Mouse (Mus musculus) left cerebral cortex, adult 18-20 months (tissue): Measurements from ENCODE around the gene Apoa2. TPM values are rescaled to one million over a fixed set of nuclear protein-coding genes. Genes with fewer than 3 reads are reported as not detected.

Experiments
- DNase-seq, 2 experiments: peaks; one replicate each; pipeline ENCODE4 v3.0.0; 2021 to 2022; ENCODE audit warnings: low spot score in 2 of 2, mixed read lengths in 1 of 2
- total RNA-seq, 2 experiments: library from RNA; stranded (reverse); gene quantifications; 2 replicates each; pipeline ENCODE4 v1.2.3; 2021

The Apoa2 gene
- total RNA-seq, 2 experiments from 2014 or later, result 1.8 to 3.1 TPM

- DNase-seq, result no peak
Observed at GRCm38 (mm10) chr1:171257781-171258180, 32.9 kb downstream of the Apoa2 start.

- DNase-seq, result no peak
Observed at GRCm38 (mm10) chr1:171258921-171259320, 34.1 kb downstream of the Apoa2 start.

DNA sequence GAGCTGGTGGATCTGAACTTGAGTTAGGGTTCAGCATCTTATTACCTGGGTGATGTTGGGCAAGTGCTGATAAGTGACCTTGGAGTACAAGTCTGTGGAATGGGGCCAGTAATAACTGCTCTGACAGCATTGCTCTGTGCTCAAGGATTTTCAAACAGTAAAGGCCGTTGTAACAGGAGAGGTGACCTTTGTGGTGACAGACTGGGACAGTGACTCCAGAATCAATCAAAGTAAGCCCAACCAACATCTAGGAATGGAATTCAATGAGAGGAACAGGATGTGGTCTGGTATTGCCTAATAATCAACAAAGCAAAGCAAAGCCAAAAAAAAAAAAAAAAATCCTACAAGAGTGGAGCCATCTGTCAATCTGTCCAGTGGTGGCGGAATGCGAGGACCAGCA lies 35.5 kb downstream of the Apoa2 start:
- no peak for DNase-seq

DNA sequence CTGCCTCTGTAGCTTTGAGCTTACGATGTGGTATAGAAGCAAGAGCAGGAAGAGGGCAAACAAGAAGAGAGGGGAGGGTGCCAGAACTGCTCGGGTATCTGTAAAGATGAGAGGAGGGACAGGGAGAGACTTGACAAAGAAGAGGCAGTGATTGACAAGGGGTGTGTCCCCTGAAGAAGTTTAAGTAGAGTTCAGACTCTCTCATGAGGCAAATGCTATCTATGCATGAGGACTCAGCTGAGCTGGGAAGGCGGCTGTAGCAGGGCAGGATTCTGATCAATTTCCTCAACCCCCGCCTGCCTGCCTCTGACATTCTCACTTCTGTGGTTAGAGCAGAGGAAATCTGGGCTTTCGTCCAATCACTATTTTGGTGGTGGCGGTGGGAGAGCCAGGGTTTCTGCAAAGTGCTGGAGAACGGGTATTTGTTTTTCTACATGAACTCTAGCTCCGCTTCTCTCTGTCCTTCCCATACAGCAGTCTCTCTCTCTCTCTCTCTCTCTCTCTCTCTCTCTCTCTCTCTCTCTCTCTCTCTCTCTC lies 37.8 kb downstream of the Apoa2 start:
- DNase-seq, result peak; percentile 74 to 86

GRCm38 (mm10) chr1:171263185-171263611 lies 38.3 kb downstream of the Apoa2 start:
- DNase-seq, result no peak

DNA sequence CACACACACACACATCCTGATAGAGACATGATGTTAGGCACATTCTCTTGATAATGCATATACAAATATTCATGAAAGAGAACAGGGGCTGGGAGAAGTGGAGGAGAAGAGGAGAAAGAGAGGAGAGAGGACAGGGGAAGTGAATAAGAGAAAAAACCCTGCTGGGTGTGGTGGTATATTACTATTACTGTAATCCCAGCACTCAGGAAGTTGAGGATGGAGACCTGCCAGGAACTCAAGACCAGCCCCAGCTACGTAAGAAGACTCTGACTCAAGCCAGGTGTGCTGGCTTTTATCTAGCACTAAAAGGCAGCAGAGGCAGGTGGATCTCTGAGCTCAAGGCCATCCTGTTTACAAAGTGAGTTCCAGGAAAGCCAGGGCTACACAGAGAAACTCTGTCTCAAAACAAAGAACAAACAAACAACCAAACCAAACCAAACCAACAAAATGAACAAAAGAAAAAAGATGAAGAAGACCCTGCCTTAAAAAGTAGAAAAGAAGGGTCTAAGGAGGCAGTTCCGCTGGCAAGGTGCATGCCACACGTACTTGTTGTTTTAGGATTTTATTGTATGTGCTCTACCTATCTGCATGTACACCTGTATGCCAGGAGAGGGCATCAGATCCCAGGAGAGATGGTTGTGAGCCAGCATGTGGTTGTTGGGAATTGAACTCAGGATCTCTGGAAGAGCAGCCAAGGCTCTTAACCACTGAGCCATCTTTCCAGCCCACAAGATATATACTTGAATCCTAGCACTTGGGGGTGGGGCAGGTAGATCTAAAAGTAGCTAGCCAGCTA lies 39.0 kb downstream of the Apoa2 start:
- no peak for DNase-seq

DNA sequence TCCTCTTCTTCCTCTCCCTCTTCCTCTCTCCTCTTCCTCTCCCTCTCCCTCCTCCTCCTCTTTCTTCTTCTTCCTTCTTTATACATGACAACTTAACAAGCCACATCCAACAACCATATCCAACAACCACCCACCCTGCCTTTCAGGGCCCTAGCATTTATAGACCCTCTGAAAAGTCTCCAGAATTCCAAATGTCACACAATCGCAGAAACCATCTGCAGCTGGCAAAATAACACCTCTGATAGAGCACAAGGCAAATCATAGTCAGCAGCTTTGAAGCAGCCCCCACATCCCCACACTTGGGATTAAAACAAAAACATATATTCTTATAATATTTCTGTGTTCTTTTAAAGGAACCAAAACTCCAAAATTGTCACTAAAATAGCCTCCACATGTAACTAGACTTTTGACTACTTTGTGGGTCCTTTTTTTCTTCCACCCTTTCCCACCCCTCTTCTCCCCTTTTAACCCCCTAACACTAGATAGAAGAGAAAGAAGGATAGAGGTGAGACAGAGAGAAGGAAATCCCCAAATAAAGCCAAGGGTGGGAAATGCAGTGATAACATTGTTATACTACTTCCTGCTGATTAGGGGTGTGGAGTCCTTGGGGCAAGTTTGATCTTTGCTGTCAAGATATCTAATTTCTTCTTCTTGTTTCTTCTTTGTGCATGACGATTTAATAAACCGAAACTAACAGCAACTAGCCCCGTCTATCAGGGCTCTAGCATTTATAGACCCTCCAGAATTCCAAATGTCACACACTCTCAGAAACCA lies 41.3 kb downstream of the Apoa2 start:
- no peak for DNase-seq

DNA sequence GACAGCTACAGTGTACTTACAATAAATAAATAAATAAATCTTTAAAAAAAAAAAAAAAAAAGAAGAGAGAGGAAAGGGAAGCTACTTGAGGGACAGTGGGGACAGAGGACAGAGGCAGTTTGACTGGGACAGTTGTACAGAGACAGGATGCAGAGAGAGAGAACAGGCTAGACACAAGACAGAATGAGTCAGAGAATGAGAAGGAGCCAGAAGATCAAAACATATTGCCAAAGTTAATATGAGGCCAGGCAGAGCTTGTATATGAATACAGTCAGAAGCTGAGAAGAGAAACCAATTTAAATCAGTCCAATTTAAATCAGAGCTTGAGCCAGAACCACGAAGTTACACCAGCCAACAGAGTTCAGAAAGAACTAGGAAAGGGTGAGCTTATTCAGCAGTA lies 43.5 kb downstream of the Apoa2 start:
- no peak for DNase-seq

- DNase-seq, result peak; percentile 96 to 98
Observed at GRCm38 (mm10) chr1:171269848-171270572, 45.2 kb downstream of the Apoa2 start, which contains the start of gene B4galt3. TSS of gene B4galt3 (plus strand) at chr1:171270328.

DNA sequence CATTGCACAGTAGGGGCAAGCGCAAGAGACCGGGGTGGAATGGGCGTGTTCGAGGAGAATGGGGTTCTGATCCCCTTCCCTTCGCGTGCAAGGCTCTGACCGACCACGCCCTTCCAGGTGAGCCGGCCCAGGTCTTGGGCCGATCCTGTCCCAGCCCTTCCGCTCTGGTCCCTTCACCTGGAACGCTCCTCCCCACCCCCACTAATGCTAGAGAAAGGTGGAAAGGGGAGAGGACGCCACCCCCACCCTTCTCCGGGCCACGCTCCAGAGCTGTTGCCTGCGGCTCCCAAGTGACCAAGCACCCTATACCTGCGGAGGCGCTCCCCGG lies 45.7 kb downstream of the Apoa2 start:
- no peak for DNase-seq

- DNase-seq, result no peak
Observed at GRCm38 (mm10) chr1:171271196-171271595, 46.3 kb downstream of the Apoa2 start.

DNA sequence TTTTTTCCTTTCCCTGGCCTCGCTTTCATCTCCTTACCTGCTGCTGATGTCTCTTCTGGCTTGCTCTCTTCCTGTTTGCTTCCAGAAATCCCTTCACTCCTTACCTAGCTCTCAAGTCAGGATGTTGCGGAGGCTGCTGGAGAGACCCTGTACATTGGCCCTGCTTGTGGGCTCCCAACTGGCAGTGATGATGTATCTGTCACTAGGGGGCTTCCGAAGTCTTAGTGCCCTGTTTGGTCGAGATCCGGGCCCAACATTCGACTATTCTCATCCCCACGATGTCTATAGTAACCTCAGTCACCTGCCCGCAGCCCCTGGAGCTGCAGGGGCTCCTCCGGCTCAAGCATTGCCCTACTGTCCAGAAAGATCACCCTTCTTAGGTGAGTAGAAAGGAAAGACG lies 46.8 kb downstream of the Apoa2 start:
- DNase-seq, result no peak

- no peak for DNase-seq
Observed at GRCm38 (mm10) chr1:171272086-171272485, 47.2 kb downstream of the Apoa2 start.

- DNase-seq, result no peak
Observed at GRCm38 (mm10) chr1:171274171-171274570, 49.3 kb downstream of the Apoa2 start.

DNA sequence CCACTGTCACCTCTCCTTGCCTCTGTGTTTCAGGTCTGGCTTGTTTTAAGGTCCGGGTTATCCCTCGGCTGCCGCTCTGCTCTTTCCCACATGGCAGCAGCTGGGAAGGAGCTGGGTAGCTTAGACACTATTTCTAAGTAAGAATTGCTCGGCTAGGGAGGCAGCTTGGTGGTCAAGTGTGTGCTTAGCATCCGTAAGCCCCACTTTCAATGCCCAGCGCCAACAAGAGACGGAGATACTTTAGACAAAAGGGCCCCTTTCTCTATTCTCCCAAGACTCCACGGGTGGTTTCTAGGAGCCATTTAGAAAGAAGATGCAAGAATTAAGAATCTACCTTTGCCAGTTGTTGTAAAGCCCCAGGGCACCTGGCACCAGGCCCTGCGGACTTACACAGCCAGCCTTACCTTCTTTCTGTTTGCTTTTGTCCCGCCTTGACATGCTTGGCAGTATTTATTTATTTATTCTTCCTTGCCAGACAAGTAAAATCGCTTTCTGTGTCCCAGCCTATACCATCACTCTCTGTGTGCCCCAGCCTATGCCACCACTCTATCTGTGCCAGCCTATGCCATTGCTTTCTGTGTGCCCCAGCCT lies 50.4 kb downstream of the Apoa2 start:
- no peak for DNase-seq

Other genes starting within 250 kb of the Apoa2 start
- gene Fcgr2b, start 248.5 kb upstream of the Apoa2 start, total RNA-seq, result 1 to 10 TPM; 4.5 to 5.3 TPM
- not detected for gene Fcgr4, start 206.1 kb upstream of the Apoa2 start, total RNA-seq
- gene Fcgr3, start 160.1 kb upstream of the Apoa2 start, total RNA-seq, result 10 to 100 TPM; 11.1 to 13.2 TPM
- under 1 TPM in 1 of 2 experiments, not detected in 1; 0.79 TPM for gene Cfap126, start 111.1 kb upstream of the Apoa2 start, total RNA-seq
- gene Sdhc, start 74.5 kb upstream of the Apoa2 start, total RNA-seq, result 100 to 1,000 TPM; 195 to 207 TPM
- gene Mpz, start 74.3 kb upstream of the Apoa2 start, total RNA-seq, result not detected
- 100 to 1,000 TPM; 114 to 132 TPM for gene Pcp4l1, start 28.8 kb upstream of the Apoa2 start, total RNA-seq
- under 1 TPM; 0.12 to 0.14 TPM for gene Nr1i3, start 11.1 kb upstream of the Apoa2 start, total RNA-seq
- 10 to 100 TPM; 84.2 to 90.5 TPM for gene Tomm40l, start 2.5 kb upstream of the Apoa2 start, total RNA-seq
- 10 to 100 TPM; 13.7 to 14.7 TPM for gene Fcer1g, start 9.3 kb downstream of the Apoa2 start, total RNA-seq
- 1 to 10 TPM; 5.9 to 8.9 TPM for gene Adamts4, start 25.4 kb downstream of the Apoa2 start, total RNA-seq
- 100 to 1,000 TPM; 280 to 286 TPM for gene Ndufs2, start 26.3 kb downstream of the Apoa2 start, total RNA-seq
- gene B4galt3, start 45.3 kb downstream of the Apoa2 start, total RNA-seq, result 10 to 100 TPM; 64.3 to 71.8 TPM
- 10 to 100 TPM; 26.9 to 27.8 TPM for gene Ppox, start 56.1 kb downstream of the Apoa2 start, total RNA-seq
- gene Usp21, start 62.9 kb downstream of the Apoa2 start, total RNA-seq, result 10 to 100 TPM; 54.5 to 63.0 TPM
- gene Ufc1, start 70.0 kb downstream of the Apoa2 start, total RNA-seq, result 100 to 1,000 TPM; 104 to 112 TPM
- gene Dedd, start 104.1 kb downstream of the Apoa2 start, total RNA-seq, result 10 to 100 TPM; 43.7 to 43.9 TPM
- gene Nit1, start 120.6 kb downstream of the Apoa2 start, total RNA-seq, result 10 to 100 TPM; 43.3 to 47.9 TPM
- gene Pfdn2, start 120.6 kb downstream of the Apoa2 start, total RNA-seq, result 100 to 1,000 TPM; 189 to 191 TPM
- 1 to 10 TPM; 7.1 to 8.0 TPM for gene Klhdc9, start 135.7 kb downstream of the Apoa2 start, total RNA-seq
- gene Nectin4, start 145.0 kb downstream of the Apoa2 start, total RNA-seq, result 1 to 10 TPM; 3.6 to 4.7 TPM
- 1 to 10 TPM; 2.2 to 2.6 TPM for gene Arhgap30, start 163.9 kb downstream of the Apoa2 start, total RNA-seq
- 100 to 1,000 TPM in 1 of 2 experiments, 10 to 100 TPM in 1; 99.0 to 105 TPM for gene Usf1, start 186.3 kb downstream of the Apoa2 start, total RNA-seq
- gene Tstd1, start 193.8 kb downstream of the Apoa2 start, total RNA-seq, result 1 to 10 TPM; 1.4 to 2.3 TPM
- gene F11r, start 212.5 kb downstream of the Apoa2 start, total RNA-seq, result 1 to 10 TPM; 4.5 to 5.4 TPM